Mouse (Mus musculus) lung, postnatal 36 days (tissue): ENCODE data around the gene Evi2a.

Source experiments
- DNase-seq: peaks from one replicate; pipeline ENCODE4 v3.0.0; 2022; ENCODE audit warnings: mixed read lengths

Evi2a gene

GRCm38 (mm10) chr11:79530333-79530761, at the start of gene Evi2a, which contains the start of gene Evi2:
TSS of gene Evi2a (minus strand) at chr11:79530609.
TSS of gene Evi2 (minus strand) at chr11:79530589.
- peak; percentile 64 for DNase-seq

DNA sequence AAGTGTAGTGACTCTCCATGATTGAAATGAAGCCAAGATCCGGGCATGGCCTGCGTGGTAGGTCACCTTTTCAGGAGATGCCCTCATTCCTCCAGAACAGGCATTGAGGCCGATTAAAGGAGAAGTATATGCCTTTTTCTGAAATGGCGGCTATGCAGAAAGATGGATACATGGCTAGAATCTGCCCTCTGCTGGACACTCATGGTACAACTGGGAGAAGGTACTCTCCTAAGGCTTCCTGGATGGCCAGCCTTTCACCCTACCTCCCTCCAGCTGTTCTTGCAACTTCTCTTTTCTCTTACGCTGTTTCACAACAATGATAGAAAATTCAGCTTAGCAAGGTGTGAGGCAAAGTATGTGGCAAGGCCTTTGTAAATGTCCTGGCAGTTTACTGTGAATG, 47.3 kb upstream of the Evi2a start:
- DNase-seq: peak; percentile 90

DNA sequence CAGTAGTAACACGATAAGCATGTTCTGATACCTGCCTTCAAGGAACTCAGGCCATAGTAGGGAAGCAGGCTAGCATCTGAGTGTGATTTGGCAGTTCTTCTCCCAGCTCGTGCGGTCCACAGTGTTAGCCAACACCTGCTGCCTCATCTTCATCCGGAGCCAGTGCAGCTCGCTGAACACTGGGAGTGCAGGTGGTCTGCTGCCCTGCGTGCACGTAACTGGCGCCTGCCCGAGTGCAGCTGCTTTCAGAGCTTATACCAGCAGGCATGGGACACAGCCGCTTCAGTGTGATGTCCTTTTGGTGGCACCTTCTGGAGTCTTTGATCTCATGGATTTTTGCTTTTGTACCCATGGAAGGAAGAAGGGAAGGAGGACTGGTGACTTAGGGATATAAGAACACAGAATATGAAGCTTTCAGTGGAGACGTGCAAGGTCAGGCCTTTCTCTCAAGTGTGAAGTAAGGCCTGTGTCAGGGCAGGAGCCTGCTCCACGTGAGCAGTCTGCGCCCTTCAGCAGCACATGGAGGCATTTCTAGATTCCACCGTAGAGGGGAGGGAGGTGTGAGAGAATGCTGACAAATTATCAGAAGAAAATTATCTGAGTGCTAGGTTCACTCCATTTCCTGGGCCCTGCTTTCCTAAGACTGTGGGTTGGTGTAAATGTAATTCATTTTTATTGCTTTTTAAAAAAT, 45.1 kb upstream of the Evi2a start:
- no peak for DNase-seq

- DNase-seq: peak; percentile 32
Measured at GRCm38 (mm10) chr11:79573836-79574235, 43.4 kb upstream of the Evi2a start.

DNA sequence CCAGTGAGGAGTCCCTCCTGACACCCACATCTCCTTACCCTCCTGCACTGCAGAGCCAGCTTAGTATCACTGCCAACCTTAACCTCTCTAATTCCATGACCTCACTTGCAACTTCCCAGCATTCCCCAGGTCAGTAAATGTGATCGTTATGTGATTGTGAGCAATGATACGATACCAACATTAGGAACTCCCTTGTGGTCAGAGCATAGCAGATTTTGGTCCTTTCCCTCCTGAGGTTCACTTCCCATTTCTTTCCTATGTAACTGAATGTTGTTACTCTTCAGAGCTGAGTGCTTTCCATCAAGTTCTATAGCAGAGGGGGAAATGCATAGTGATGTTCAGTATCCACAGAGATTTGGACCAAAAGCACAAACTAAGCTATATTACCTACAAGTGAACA, 39.9 kb upstream of the Evi2a start:
- DNase-seq: no peak

GRCm38 (mm10) chr11:79568197-79568911, 37.9 kb upstream of the Evi2a start:
- no peak for DNase-seq

GRCm38 (mm10) chr11:79566947-79567346, 36.5 kb upstream of the Evi2a start:
- DNase-seq: no peak

DNA sequence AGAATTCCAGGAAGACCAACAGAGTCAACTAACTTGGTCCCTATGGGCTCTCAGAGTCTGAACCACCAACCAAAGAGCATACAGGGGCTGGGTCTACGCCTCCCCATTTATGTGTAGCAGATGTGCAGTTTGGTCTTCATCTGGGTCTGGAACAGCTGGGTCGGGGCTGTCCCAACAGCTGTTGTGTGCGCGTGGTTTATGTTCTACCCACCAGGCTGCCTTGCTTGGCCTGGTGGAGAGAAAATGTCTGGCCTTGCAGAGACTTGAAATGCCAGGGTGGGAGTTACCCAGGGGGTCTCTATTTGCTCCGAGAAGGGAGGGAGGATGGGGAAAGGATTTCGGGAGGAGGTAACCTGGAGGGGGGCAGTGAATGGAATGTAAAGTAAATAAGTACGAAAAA, 33.1 kb upstream of the Evi2a start:
- DNase-seq: no peak

GRCm38 (mm10) chr11:79560536-79560935, 30.1 kb upstream of the Evi2a start:
- DNase-seq: no peak

DNA sequence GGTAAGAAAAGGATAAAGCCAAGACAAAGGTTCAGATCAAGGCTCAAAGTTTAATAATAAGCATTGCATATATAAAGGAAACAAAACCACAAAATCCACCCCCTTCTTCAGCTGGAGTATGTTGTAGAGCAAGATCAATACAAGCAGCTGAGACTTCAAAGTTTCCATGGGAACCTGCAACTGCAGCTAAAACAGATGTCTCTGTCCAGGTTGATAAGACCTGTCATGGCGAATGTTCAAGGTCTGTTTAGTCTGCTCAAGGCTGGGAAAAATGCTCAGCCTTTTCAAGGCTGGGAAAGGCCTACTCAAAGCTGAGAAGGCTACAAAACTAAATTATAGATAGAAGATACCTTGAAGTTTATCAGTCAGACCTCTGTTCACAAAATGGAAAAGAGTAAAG, 22.2 kb upstream of the Evi2a start:
- DNase-seq: no peak

GRCm38 (mm10) chr11:79536293-79536692, 5.9 kb upstream of the Evi2a start:
- DNase-seq: no peak

GRCm38 (mm10) chr11:79535554-79535953, 5.1 kb upstream of the Evi2a start:
- DNase-seq: no peak

DNA sequence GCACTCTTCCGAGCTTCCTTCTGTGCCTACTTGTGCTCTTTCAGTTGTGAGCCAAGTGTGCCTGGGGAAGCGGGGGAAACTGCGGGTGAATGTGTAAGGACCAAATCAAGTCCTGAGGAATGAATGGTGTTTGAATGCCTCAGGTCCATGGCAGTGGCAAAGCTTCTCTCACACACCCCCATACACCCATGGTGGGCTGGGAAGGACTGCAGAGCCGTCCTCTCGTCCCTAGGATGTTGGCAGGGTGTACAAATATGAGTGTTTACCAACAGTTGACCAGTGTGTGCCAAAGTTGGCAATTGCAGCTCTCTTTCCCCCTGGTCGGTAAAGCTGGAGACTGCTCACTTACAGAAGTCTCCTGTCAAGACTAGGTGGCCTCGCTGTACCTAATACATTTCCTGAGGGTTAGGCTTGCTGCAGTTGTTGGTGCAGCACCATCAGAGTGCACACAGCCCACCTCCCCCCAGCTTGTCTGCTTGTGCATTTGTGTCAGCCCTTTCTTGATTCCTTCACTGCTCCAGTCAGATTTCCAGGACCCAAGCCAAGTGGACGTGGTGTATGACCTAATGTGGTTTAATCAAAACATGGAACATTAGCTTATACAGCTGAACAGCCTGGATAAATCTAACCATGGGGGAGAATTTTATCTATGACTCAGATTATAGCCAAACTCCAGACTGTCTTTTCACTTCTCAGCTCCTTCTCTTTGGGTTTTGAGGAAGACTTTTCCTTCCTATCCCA, 3.7 kb upstream of the Evi2a start:
- DNase-seq: peak; percentile 58

- DNase-seq: no peak
Measured at GRCm38 (mm10) chr11:79533311-79533710, 2.9 kb upstream of the Evi2a start.

- DNase-seq: no peak
Measured at GRCm38 (mm10) chr11:79531485-79531884, 1.1 kb upstream of the Evi2a start.

GRCm38 (mm10) chr11:79530774-79531173, 365 bp upstream of the Evi2a start:
- DNase-seq: no peak

DNA sequence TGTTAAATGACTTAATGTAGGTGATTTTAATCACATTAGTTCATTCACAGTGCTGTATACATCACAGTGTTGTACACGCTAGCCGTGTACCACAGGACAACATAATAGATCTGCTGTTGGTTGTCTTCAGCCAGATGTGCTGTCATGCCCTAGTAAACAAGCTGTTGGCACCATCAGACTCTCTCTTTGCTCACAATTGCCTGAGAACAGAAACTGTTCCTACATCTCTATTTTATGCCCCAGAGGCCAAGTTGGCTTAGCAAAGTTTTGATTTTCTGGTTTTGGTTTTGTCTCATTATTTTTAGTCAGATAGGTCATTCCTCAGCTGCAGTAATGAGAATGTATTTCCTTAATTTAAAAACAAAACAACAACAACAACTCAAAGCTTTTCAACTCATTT, 673 bp downstream of the Evi2a start:
- DNase-seq: no peak

DNA sequence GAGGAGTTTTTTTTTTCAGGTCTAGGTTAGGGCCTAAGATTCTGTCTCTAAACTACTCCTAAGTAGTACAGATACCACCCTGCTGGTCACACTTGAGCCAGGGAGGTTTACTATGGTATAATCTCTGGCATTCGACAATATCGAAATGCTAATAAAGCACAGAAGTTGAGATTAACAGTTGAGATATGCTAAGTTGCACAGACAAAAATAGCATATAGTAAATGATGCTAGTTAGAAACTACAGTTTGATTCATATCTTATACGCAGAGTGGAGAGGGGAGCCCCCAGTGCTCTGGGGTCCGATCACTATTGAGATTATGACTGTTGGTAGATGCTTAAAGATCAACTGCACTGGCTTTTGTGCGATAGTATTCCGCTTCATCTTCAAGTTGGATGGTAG, 1.2 kb downstream of the Evi2a start:
- no peak for DNase-seq

DNA sequence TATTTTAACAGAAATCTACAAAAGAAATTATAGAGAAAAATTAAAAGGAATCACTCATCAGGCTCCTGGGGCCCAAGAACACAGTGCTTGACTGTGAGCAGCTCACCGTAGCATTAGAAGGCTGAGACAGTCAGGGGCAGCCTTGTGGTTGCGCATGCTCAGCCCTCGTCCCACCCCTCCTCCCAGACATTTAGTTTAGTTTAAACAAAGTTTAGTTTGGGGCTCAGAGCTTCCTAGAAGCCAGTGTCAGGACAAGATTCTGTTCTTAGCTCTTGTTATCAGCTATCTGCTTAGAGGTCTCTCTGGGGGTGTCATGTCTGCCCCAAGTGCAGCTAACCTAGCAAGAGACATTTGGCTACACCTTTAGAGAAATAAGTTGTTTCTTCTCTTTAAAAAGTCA, 1.8 kb downstream of the Evi2a start:
- no peak for DNase-seq

DNA sequence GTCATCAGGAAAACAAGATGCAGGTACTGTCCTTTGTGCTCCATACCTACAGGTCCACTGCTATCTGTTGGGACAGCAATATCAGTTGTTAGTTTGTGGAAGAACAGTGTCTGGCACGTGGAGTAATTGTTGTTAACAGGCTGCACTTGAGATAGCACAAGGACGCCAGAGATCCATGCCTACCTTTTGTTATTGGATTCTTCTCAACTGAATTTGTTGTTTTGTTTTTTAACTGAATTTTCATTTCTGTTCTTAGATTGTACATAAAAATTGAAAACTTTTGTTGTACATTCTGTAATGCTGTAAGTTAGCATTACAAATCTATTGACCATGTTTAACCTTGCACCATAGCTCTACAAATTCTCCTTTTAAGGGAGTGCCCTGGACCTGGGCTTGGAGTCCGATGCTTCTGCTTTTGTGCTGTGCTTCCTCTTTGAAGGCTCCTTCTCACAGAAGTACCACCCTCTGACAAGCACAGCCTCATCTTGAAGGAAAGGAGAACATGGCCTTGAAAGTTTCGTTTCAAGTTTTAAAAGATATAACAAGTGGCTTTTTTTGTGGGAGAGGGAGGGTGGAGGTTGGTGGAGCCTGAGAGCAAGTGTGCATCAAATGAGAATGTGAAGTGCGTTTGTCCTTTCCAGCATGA, 2.5 kb downstream of the Evi2a start:
- peak; percentile 69 for DNase-seq

GRCm38 (mm10) chr11:79527015-79527738, 3.2 kb downstream of the Evi2a start:
- peak; percentile 45 for DNase-seq

- no peak for DNase-seq
Measured at GRCm38 (mm10) chr11:79526549-79526948, 3.9 kb downstream of the Evi2a start.

DNA sequence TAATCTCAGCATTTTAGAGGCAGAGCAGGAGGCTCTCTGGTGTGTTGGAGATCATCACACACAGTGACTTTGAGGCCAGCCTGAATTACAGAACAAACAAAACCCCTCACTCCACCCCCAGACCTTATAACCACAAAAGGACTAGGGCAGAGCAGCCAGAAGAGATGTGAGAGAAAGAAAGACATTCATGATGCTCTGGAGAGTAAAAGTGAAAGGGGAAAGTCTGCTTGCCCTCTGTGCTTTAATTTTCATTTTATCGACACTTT, 6.2 kb downstream of the Evi2a start:
- no peak for DNase-seq
